8 mouse cellular contexts compared by ENCODE assay signal in the genomic region with DNA sequence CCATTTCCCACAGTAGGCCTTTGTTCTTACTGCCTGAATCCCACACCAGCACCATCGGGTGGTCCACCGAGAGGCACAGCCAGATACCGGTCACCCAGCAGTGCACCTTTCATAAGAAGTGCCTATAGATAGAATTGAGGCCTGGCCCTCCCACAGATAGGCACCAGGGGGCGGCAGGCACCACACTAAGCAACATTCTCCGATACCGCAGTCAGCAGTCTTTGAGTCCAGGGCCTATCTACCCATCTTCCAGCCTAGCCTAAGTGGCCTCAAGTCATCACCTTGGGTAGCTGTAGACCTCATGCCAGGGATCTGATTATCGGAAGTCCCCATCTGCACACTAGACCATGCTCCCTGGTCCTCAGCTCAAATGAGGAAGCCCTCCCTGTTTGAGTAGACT. TPM values are rescaled to one million over a fixed set of nuclear protein-coding genes. Genes with fewer than 3 reads are reported as not detected.
DNase-seq lines count a peak whose midpoint lies in the region; ATAC-seq and TF ChIP-seq lines count a peak whose summit lies in the region.
"Had no signal": no experiment of that assay in that cellular context is flagged by ENCODE, and none has a peak within 500 bp of the region (broad histone marks: within the 10 kb centered on the region; RNA-seq: fewer than 3 reads in every experiment).

No protein-coding gene starts in this region.

- no peak overlapping the region for H3K27ac ChIP-seq in ES-Bruce4 (ENCODE audit: insufficient read depth, low read length)
- no peak overlapping the region for H3K27ac ChIP-seq in embryonic facial prominence, embryonic 14.5 days (replicated peaks; ENCODE audit: low read depth, low read length)
- no peak overlapping the region for H3K27ac ChIP-seq in hindbrain, embryonic 15.5 days (replicated peaks)
- H3K27ac ChIP-seq in left cerebral cortex, adult 2 months: peak overlapping the region; percentile 69; the same call in 1 of the 2 replicates

- TF ChIP-seq EP300 in ES-Bruce4 (IDR thresholded peaks at IDR 0.05; ENCODE audit: insufficient read depth, low read depth, low read length): no peak

- peak; percentile 81 for DNase-seq in embryonic facial prominence, embryonic 14.5 days (ENCODE audit: low spot score)
- peak; percentile 68 to 81 for DNase-seq in left cerebral cortex, adult 2 months (ENCODE audit: extremely low spot score in 1 of 2, low spot score in 2 of 2)
- peak; percentile 53 for DNase-seq in lung, postnatal 25 days (ENCODE audit: low spot score)
- DNase-seq in right cerebral cortex, postnatal 25 days: peak; percentile 73

- peaks cover 6% of the 10 kb centered on the region for H3K4me1 ChIP-seq in ES-Bruce4 (ENCODE audit: control insufficient read depth, insufficient read depth, low read length)
- H3K4me1 ChIP-seq in embryonic facial prominence, embryonic 14.5 days (ENCODE audit: control insufficient read depth, insufficient read depth, low read length): no peaks in the 10 kb centered on the region
- H3K4me1 ChIP-seq in hindbrain, embryonic 15.5 days (replicated peaks): peaks cover 5% of the 10 kb centered on the region

- 47% methylated on average over 7 of the region's 7 CpGs for WGBS in embryonic facial prominence, embryonic 14.5 days
- 33% methylated on average over 7 of the region's 7 CpGs for WGBS in hindbrain, embryonic 15.5 days

- no peak for TF ChIP-seq POLR2A in ES-Bruce4 (IDR thresholded peaks at IDR 0.05; ENCODE audit: insufficient read depth, low read length)

- H3K27me3 ChIP-seq in ES-Bruce4 (ENCODE audit: control insufficient read depth, insufficient read depth, low read length, poor library complexity, severe bottlenecking): no peaks in the 10 kb centered on the region
- H3K27me3 ChIP-seq in embryonic facial prominence, embryonic 14.5 days (replicated peaks; ENCODE audit: control insufficient read depth, insufficient read depth, low read length): 0 out of 2 replicates have a peak, but pooled peaks cover 5% of the 10 kb centered on the region
- no peaks in the 10 kb centered on the region for H3K27me3 ChIP-seq in hindbrain, embryonic 15.5 days

- H3K4me2 ChIP-seq in embryonic facial prominence, embryonic 14.5 days (ENCODE audit: low read depth, low read length): no peak overlapping the region
- H3K4me2 ChIP-seq in hindbrain, embryonic 15.5 days: no peak overlapping the region

- H3K9me3 ChIP-seq in ES-Bruce4 (replicated peaks; ENCODE audit: control insufficient read depth, insufficient read depth, low read length, poor library complexity, severe bottlenecking): no peaks in the 10 kb centered on the region
- H3K9me3 ChIP-seq in embryonic facial prominence, embryonic 14.5 days (ENCODE audit: control insufficient read depth, low read length): no peaks in the 10 kb centered on the region
- H3K9me3 ChIP-seq in hindbrain, embryonic 15.5 days: no peaks in the 10 kb centered on the region

- H3K36me3 ChIP-seq in ES-Bruce4 (ENCODE audit: control insufficient read depth, insufficient read depth, low read length, poor library complexity, severe bottlenecking): peaks cover 5% of the 10 kb centered on the region
- peaks cover 49% of the 10 kb centered on the region for H3K36me3 ChIP-seq in embryonic facial prominence, embryonic 14.5 days (ENCODE audit: control insufficient read depth, insufficient read depth, low read length)
- peaks cover 37% of the 10 kb centered on the region for H3K36me3 ChIP-seq in hindbrain, embryonic 15.5 days

- TF ChIP-seq CTCF in ES-Bruce4 (IDR thresholded peaks at IDR 0.05; ENCODE audit: low read depth, low read length): peak; percentile 82
- TF ChIP-seq CTCF in left cerebral cortex, adult 2 months (IDR thresholded peaks at IDR 0.05): peak; percentile 83

- H3K9ac ChIP-seq in ES-Bruce4 (ENCODE audit: low read depth, poor library complexity, severe bottlenecking): no peak overlapping the region
- no peak overlapping the region for H3K9ac ChIP-seq in embryonic facial prominence, embryonic 14.5 days (ENCODE audit: low read depth, low read length)
- H3K9ac ChIP-seq in hindbrain, embryonic 15.5 days: no peak overlapping the region

- peak; percentile 51 for ATAC-seq in activated CD4-positive, CD25-positive, alpha-beta regulatory T cell, adult 4 months
- peak; percentile 66 for ATAC-seq in embryonic facial prominence, embryonic 14.5 days (ENCODE audit: low read depth)
- peak; percentile 49; the same call in 1 of the 2 replicates for ATAC-seq in hindbrain, embryonic 15.5 days (ENCODE audit: low FRiP score, low read depth)

- intact Hi-C loops in left cerebral cortex, adult 2 months (cut with DNase I): loop anchor here (1.0 to 2.0 kb wide), 2 partner anchors 73 to 85 kb away; no protein-coding TSS in a partner anchor

- no peak overlapping the region for H3K4me3 ChIP-seq in ES-Bruce4 (ENCODE audit: low read depth, low read length)
- H3K4me3 ChIP-seq in embryonic facial prominence, embryonic 14.5 days (ENCODE audit: low read depth, low read length): no peak overlapping the region
- no peak overlapping the region for H3K4me3 ChIP-seq in hindbrain, embryonic 15.5 days
- H3K4me3 ChIP-seq in left cerebral cortex, adult 2 months: no peak overlapping the region

RNA-seq across cellular contexts. Expression of gene Pank4, which starts 17.6 kb away (rescaled TPM):
- 21.5 and 26.6 TPM in 2 replicates for polyA plus RNA-seq in ES-Bruce4 (2011; ENCODE audit: insufficient read depth, insufficient read length, low read depth, missing spikeins)
- 10 to 100 TPM; 37.4 to 40.1 TPM for polyA plus RNA-seq in activated CD4-positive, CD25-positive, alpha-beta regulatory T cell, adult 4 months (2017; shearing (Covaris generic))
- 34.5 and 38.8 TPM in 2 replicates for polyA plus RNA-seq in embryonic facial prominence, embryonic 14.5 days (2014; fragmentation: Nextera tagmentation; extraction: Ambion mirVana)
- polyA plus RNA-seq in hindbrain, embryonic 15.5 days (2015; fragmentation: Nextera tagmentation; extraction: Ambion mirVana): 35.9 and 37.3 TPM in 2 replicates
- total RNA-seq in left cerebral cortex, adult 2 months (2021): 10 to 100 TPM; 45.1 to 45.5 TPM

RNA-seq across cellular contexts. Expression of gene Hes5, which starts 20.8 kb away (rescaled TPM):
- not detected in 2 replicates for polyA plus RNA-seq in ES-Bruce4 (2011; ENCODE audit: insufficient read depth, insufficient read length, low read depth, missing spikeins)
- polyA plus RNA-seq in activated CD4-positive, CD25-positive, alpha-beta regulatory T cell, adult 4 months (2017; shearing (Covaris generic)): 1 to 10 TPM; 1.0 to 1.1 TPM
- 2.1 and 2.8 TPM in 2 replicates for polyA plus RNA-seq in embryonic facial prominence, embryonic 14.5 days (2014; fragmentation: Nextera tagmentation; extraction: Ambion mirVana)
- 159 and 196 TPM in 2 replicates for polyA plus RNA-seq in hindbrain, embryonic 15.5 days (2015; fragmentation: Nextera tagmentation; extraction: Ambion mirVana)
- total RNA-seq in left cerebral cortex, adult 2 months (2021): 10 to 100 TPM; 22.3 to 25.3 TPM
- total RNA-seq: gastrocnemius, adult 8-10 months had no signal

RNA-seq across cellular contexts. Expression of gene Tnfrsf14, which starts 53.2 kb away (rescaled TPM):
- not detected in 2 replicates for polyA plus RNA-seq in ES-Bruce4 (2011; ENCODE audit: insufficient read depth, insufficient read length, low read depth, missing spikeins)
- polyA plus RNA-seq in activated CD4-positive, CD25-positive, alpha-beta regulatory T cell, adult 4 months (2017; shearing (Covaris generic)): 100 to 1,000 TPM in 1 of 2 experiments, 10 to 100 TPM in 1; 57.3 to 109 TPM
- polyA plus RNA-seq in embryonic facial prominence, embryonic 14.5 days (2014; fragmentation: Nextera tagmentation; extraction: Ambion mirVana): 0.98 and 1.3 TPM in 2 replicates
- 0.64 and 0.71 TPM in 2 replicates for polyA plus RNA-seq in hindbrain, embryonic 15.5 days (2015; fragmentation: Nextera tagmentation; extraction: Ambion mirVana)
- total RNA-seq in left cerebral cortex, adult 2 months (2021): 1 to 10 TPM; 1.3 to 1.5 TPM

Comparison
In these comparisons a context has a peak if more than half of its experiments do, and no peak if none do; other contexts are left out.
1. RNA of gene Hes5, which starts 20.8 kb away (polyA plus RNA-seq): 159 to 196 TPM in hindbrain, embryonic 15.5 days; 2.1 to 2.8 TPM in embryonic facial prominence, embryonic 14.5 days, 1.0 to 1.1 TPM in activated CD4-positive, CD25-positive, alpha-beta regulatory T cell, adult 4 months and not detected in ES-Bruce4; every median in the first group is over 10 times any median in the second.
2. RNA of gene Tnfrsf14, which starts 53.2 kb away (polyA plus RNA-seq): 57.3 to 109 TPM in activated CD4-positive, CD25-positive, alpha-beta regulatory T cell, adult 4 months; 0.98 to 1.3 TPM in embryonic facial prominence, embryonic 14.5 days, 0.64 to 0.71 TPM in hindbrain, embryonic 15.5 days and not detected in ES-Bruce4; every median in the first group is over 10 times any median in the second.
3. Peak in every context shown above with its lines, with median percentiles within 50 percentile points of each other: ATAC-seq and DNase-seq.